Mouse (Mus musculus) cortical plate, adult 2 months (tissue): Measurements from ENCODE around the gene Gm5751. TPM values are rescaled to one million over a fixed set of nuclear protein-coding genes. Genes with fewer than 3 reads are reported as not detected.

ENCODE experiments used
- H3K27ac ChIP-seq: fragments of 200-500 bp; 2 replicates; pipeline ENCODE4 v1.5.1; 2012; ENCODE audit warnings: low read length, control low read depth, inconsistent platforms; ENCODE audit not compliant: insufficient read depth
- H3K4me1 ChIP-seq: fragments of 200-500 bp; 2 replicates; pipeline ENCODE4 v1.6.1; 2011; ENCODE audit warnings: low read length; ENCODE audit not compliant: control insufficient read depth, insufficient read depth
- H3K4me3 ChIP-seq: fragments of 200-500 bp; 2 replicates; pipeline ENCODE4 v1.5.1; 2011; ENCODE audit warnings: mild to moderate bottlenecking, low read length, control low read depth; ENCODE audit not compliant: insufficient read depth
- CTCF ChIP-seq: fragments of 200-500 bp; IDR thresholded peaks from 2 replicates; pipeline ENCODE4 v1.5.1; 2011; ENCODE audit warnings: mild to moderate bottlenecking, control low read depth, low read length; ENCODE audit not compliant: insufficient read depth; ENCODE audit errors: extremely low read depth
- POLR2A ChIP-seq: fragments of 200-500 bp; IDR thresholded peaks from 2 replicates; pipeline ENCODE4 v1.6.1; 2011; ENCODE audit warnings: mild to moderate bottlenecking, low read length, control low read depth; ENCODE audit not compliant: insufficient read depth; ENCODE audit errors: extremely low read depth
- polyA plus RNA-seq: library from polyadenylated mRNA; depleted of rRNA; stranded (reverse); fragments of >200 nt; gene quantifications from 2 replicates; pipeline ENCODE4 v1.2.3, GENCODE M21; 2012; rRNA removed

Gene Gm5751
- polyA plus RNA-seq, 1 experiment: 0.46 TPM

DNA sequence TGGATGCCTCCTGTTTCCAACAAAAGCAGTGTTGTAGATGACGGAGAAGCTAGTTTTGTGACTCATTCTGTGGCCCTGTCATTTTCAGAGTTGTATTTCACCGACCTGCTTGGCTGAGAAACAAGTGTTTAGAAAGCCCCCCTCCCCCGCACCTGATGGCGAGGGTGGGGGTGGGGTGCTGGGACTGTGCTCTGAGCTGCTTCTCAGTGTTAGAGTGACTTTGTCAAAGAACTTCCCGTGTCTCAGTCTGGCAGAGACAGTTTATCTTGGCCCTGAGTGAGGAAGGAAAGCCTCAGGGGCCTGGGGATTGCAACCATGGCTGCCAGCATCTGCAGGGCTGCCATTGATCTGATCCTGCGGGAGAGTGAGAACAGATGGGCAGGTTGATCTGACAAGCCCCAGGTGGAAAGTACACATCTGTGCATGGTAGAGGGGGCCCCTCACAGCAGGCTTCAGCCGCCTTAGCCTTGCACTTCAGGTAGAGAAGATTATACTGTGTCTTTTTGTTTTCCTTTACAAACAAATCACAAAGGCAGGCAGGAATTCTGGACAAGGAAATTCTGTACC lies 27.9 kb downstream of the Gm5751 start:
- Histone ChIP-seq H3K27ac (no peak overlapping the region), H3K4me1 (no peaks in the 10 kb centered on the region), H3K4me3 (no peak overlapping the region)
- TF ChIP-seq POLR2A (no peak), CTCF (no peak)

DNA sequence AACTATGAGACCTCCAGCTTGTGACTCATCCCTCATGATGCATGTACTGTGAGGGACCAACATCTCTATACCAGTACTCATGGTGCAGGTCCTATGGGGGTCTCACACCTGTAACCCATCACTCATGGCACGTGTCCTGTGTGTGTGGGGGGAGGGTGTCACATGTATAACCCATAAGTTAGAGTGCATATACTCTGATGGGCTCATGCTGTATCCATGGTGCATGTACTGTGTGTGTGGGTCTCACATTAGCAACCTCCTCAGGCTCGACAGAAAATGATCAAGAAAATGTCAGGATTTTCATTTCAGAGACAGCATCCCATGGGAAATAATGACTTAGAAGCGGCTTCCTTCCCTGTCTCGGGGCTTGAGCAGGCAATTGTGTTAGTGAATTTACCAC lies 47.0 kb downstream of the Gm5751 start:
- Histone ChIP-seq H3K27ac (no peak overlapping the region), H3K4me1 (no peaks in the 10 kb centered on the region), H3K4me3 (no peak overlapping the region)
- TF ChIP-seq CTCF: no peak
- no peak for TF ChIP-seq POLR2A

DNA sequence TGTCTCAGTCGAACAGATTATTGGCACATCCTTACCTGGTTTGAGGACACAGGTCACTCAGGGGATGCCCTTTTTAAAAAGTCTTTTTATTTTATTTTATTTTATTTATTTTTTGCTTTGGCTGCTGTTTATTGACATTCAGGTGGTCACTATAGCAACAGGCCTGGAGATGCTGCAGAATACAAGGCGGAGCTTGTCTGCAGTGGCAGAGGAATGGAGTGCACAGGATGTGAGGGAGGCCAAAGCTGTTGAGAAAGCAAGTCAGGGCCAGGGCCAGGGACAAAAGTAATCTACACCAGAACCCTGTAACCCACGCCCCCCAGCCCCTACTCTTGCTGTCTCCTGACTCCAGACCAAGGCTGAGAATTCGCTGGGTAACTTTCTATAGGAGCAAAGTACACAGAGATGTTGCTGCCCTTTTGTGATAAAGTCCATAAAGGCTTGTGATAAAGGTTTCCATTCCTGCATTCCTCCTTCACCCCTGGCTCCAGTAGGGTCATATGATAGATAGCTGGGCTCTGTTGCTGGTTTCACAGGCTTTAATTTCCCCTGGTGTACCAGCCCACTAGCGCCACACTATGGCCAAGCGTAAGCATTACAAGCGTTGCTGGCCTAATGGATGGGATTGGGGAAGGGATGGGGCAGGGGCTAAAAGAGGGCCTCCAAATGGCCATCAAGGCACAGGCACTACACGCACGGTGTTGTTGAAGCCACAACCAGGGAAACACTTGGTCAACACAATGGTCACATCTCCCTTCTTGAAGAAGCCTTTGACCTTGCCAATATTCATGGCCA lies 48.0 kb downstream of the Gm5751 start:
- Histone ChIP-seq H3K27ac (no peak overlapping the region), H3K4me3 (no peak overlapping the region), H3K4me1 (no peaks in the 10 kb centered on the region)
- TF ChIP-seq POLR2A: no peak
- 0 out of 2 replicates have a peak, but pooled peaks have one; percentile 20 for TF ChIP-seq CTCF

DNA sequence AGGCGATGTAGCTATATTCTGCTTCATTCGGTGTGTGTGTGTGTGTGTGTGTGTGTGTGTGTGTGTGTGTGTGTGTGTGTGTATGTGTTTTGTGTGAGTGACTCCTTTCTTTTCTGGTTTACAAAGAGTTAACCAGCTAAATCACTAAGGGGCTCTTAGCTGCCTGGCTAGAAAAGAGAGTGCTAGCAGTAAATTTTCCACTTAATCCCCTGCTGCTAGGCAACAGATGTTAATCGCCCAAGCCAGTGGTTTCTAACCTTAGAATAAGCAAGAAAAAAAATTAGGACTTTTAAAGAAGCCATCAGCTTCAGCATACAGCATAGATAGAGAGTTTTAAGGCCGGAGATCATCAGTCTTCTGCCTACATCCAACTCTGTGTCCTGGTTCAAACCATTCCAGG lies 53.3 kb downstream of the Gm5751 start:
- Histone ChIP-seq H3K27ac (no peak overlapping the region), H3K4me3 (no peak overlapping the region), H3K4me1 (no peaks in the 10 kb centered on the region)
- TF ChIP-seq CTCF (no peak), POLR2A (no peak)

Other genes starting within 250 kb of the Gm5751 start
- not detected in 2 replicates for gene Ssxb8, start 183.4 kb upstream of the Gm5751 start, polyA plus RNA-seq
- not detected in 2 replicates for gene Ssx9, start 125.8 kb upstream of the Gm5751 start, polyA plus RNA-seq
- gene Ssxb5, start 70.6 kb upstream of the Gm5751 start, polyA plus RNA-seq: not detected in 2 replicates
- not detected in 2 replicates for gene Gm6592, start 30.3 kb upstream of the Gm5751 start, polyA plus RNA-seq
- gene B630019K06Rik, start 18.1 kb downstream of the Gm5751 start, polyA plus RNA-seq: 22.3 and 24.0 TPM in 2 replicates
- not detected in 2 replicates for gene Fthl17b, start 88.7 kb downstream of the Gm5751 start, polyA plus RNA-seq
- gene Fthl17c, start 102.3 kb downstream of the Gm5751 start, polyA plus RNA-seq: not detected in 2 replicates
- not detected in 2 replicates for gene Fthl17d, start 112.5 kb downstream of the Gm5751 start, polyA plus RNA-seq
- gene Fthl17e, start 159.2 kb downstream of the Gm5751 start, polyA plus RNA-seq: not detected in 2 replicates
- not detected in 2 replicates for gene Fthl17f, start 188.8 kb downstream of the Gm5751 start, polyA plus RNA-seq
- not detected in 2 replicates for gene 4930402K13Rik, start 230.3 kb downstream of the Gm5751 start, polyA plus RNA-seq